Mouse (Mus musculus) neural tube, embryonic 15.5 days (tissue): ENCODE data around the gene Dspp. TPM values are rescaled to one million over a fixed set of nuclear protein-coding genes. Genes with fewer than 3 reads are reported as not detected.

Source experiments
- ATAC-seq: fragments of 200-750 bp; cut with Nextera tagmentation; 2 replicates; pipeline ENCODE4 v1.8.0; 2017; ENCODE audit warnings: mild to moderate bottlenecking, moderate TSS enrichment, moderate library complexity; ENCODE audit not compliant: low FRiP score
- H3K27ac ChIP-seq: fragments of 300-500 bp; sonication (generic); replicated peaks from 2 replicates; pipeline ENCODE4 v1.5.1; 2015; ENCODE audit warnings: mild to moderate bottlenecking, inconsistent platforms
- H3K27me3 ChIP-seq: fragments of 300-500 bp; sonication (generic); replicated peaks from 2 replicates; pipeline ENCODE4 v1.6.1; 2015; ENCODE audit warnings: inconsistent platforms
- H3K36me3 ChIP-seq: fragments of 300-500 bp; sonication (generic); 2 replicates; pipeline ENCODE4 v1.6.1; 2015; ENCODE audit warnings: inconsistent platforms
- H3K4me1 ChIP-seq: fragments of 300-500 bp; sonication (generic); 2 replicates; pipeline ENCODE4 v1.6.1; 2015; ENCODE audit warnings: inconsistent platforms
- H3K4me2 ChIP-seq: fragments of 300-500 bp; sonication (generic); 2 replicates; pipeline ENCODE4 v1.6.1; 2015; ENCODE audit warnings: inconsistent platforms, mild to moderate bottlenecking, moderate library complexity
- H3K4me3 ChIP-seq: fragments of 300-500 bp; sonication (generic); replicated peaks from 2 replicates; pipeline ENCODE4 v1.5.1; 2015; ENCODE audit warnings: mild to moderate bottlenecking, inconsistent platforms
- H3K9ac ChIP-seq: fragments of 300-500 bp; sonication (generic); replicated peaks from 2 replicates; pipeline ENCODE4 v1.6.1; 2015; ENCODE audit warnings: mild to moderate bottlenecking, inconsistent platforms
- H3K9me3 ChIP-seq: fragments of 300-500 bp; sonication (generic); replicated peaks from 2 replicates; pipeline ENCODE4 v1.6.1; 2016; ENCODE audit warnings: inconsistent platforms
- WGBS: fragments of 180-500 bp; shearing (Covaris S2); methylation state at CpG from one replicate; pipeline ENCODE4 v1.1.7; 2015; ENCODE audit warnings: mixed read lengths; 5-methylcytosine and 5-hydroxymethylcytosine counted together
- polyA plus RNA-seq: library from polyadenylated mRNA; unstranded; fragments of >200 nt; fragmentation: Nextera tagmentation; extraction: Ambion mirVana; gene quantifications from 2 replicates; pipeline ENCODE4 v1.2.1, GENCODE M21; 2015

Dspp gene
- polyA plus RNA-seq, 1 experiment from 2014 or later, result not detected

GRCm38 (mm10) chr5:104202351-104202750 lies 31.8 kb downstream of the Dspp start, which contains the start of gene Dmp1:
TSS of gene Dmp1 (plus strand) at chr5:104202613.
- Histone ChIP-seq H3K36me3 (no peaks in the 10 kb centered on the region), H3K27ac (no peak within 1 kb of the TSS), H3K4me3 (no peak within 1 kb of the TSS), H3K9ac (no peak within 1 kb of the TSS), H3K9me3 (no peaks in the 10 kb centered on the region), H3K4me1 (no peaks in the 10 kb centered on the region), H3K4me2 (no peak within 1 kb of the TSS), H3K27me3 (no peaks in the 10 kb centered on the region)
- WGBS, result 78% methylated on average over 5 of the region's 5 CpGs
- no peak for ATAC-seq

GRCm38 (mm10) chr5:104212531-104212930 lies 42.0 kb downstream of the Dspp start:
- Histone ChIP-seq H3K9ac (no peak overlapping the region), H3K27ac (no peak overlapping the region), H3K4me1 (no peaks in the 10 kb centered on the region), H3K27me3 (no peaks in the 10 kb centered on the region), H3K4me3 (no peak overlapping the region), H3K9me3 (no peaks in the 10 kb centered on the region), H3K4me2 (no peak overlapping the region), H3K36me3 (no peaks in the 10 kb centered on the region)
- WGBS, result 84% methylated on average over 11 of the region's 11 CpGs
- ATAC-seq, result no peak

- Histone ChIP-seq H3K27ac (no peak overlapping the region), H3K4me3 (no peak overlapping the region), H3K27me3 (no peaks in the 10 kb centered on the region), H3K36me3 (no peaks in the 10 kb centered on the region), H3K4me1 (no peaks in the 10 kb centered on the region), H3K4me2 (no peak overlapping the region), H3K9ac (no peak overlapping the region), H3K9me3 (no peaks in the 10 kb centered on the region)
- ATAC-seq, result no peak
- WGBS, result 29% methylated on average over 5 of the region's 5 CpGs
These were observed 48.4 kb downstream of the Dspp start for GRCm38 (mm10) chr5:104218926-104219325.

- Histone ChIP-seq H3K27ac (no peak overlapping the region), H3K36me3 (no peaks in the 10 kb centered on the region), H3K4me3 (no peak overlapping the region), H3K9ac (no peak overlapping the region), H3K4me2 (no peak overlapping the region), H3K4me1 (no peaks in the 10 kb centered on the region), H3K27me3 (no peaks in the 10 kb centered on the region), H3K9me3 (no peaks in the 10 kb centered on the region)
- WGBS, result 79% methylated on average over 3 of the region's 3 CpGs
- no peak for ATAC-seq
These were observed 53.8 kb downstream of the Dspp start for GRCm38 (mm10) chr5:104224299-104224698.

GRCm38 (mm10) chr5:104224750-104225149 lies 54.2 kb downstream of the Dspp start:
- H3K27me3 ChIP-seq, result no peaks in the 10 kb centered on the region
- no peaks in the 10 kb centered on the region for H3K4me1 ChIP-seq
- H3K4me2 ChIP-seq, result no peak overlapping the region
- no peak overlapping the region for H3K27ac ChIP-seq
- no peak overlapping the region for H3K4me3 ChIP-seq
- no peaks in the 10 kb centered on the region for H3K36me3 ChIP-seq
- no peak for ATAC-seq
- H3K9ac ChIP-seq, result no peak overlapping the region
- H3K9me3 ChIP-seq, result no peaks in the 10 kb centered on the region

- Histone ChIP-seq H3K9ac (no peak overlapping the region), H3K36me3 (no peaks in the 10 kb centered on the region), H3K27me3 (no peaks in the 10 kb centered on the region), H3K27ac (no peak overlapping the region), H3K4me3 (no peak overlapping the region), H3K4me1 (no peaks in the 10 kb centered on the region), H3K9me3 (no peaks in the 10 kb centered on the region), H3K4me2 (no peak overlapping the region)
- 19% methylated on average over 1 of the region's 1 CpGs for WGBS
- ATAC-seq, result no peak
These were observed 58.0 kb downstream of the Dspp start for GRCm38 (mm10) chr5:104228497-104228896.

Other genes starting within 250 kb of the Dspp start
- 0.95 TPM in 1 of 2 replicates, not detected in the other for gene Hsd17b13, start 193.3 kb upstream of the Dspp start, polyA plus RNA-seq
- 4.3 TPM in 2 replicates for gene Hsd17b11, start 148.8 kb upstream of the Dspp start, polyA plus RNA-seq
- gene Nudt9, start 124.4 kb upstream of the Dspp start, polyA plus RNA-seq, result 73.0 and 73.2 TPM in 2 replicates
- gene Gm17660, start 93.1 kb upstream of the Dspp start, polyA plus RNA-seq, result not detected in 2 replicates
- 479 and 515 TPM in 2 replicates for gene Sparcl1, start 57.0 kb upstream of the Dspp start, polyA plus RNA-seq
- 0.59 and 0.91 TPM in 2 replicates for gene Dmp1, start 31.9 kb downstream of the Dspp start, polyA plus RNA-seq
- 13.7 and 24.2 TPM in 2 replicates for gene Ibsp, start 128.5 kb downstream of the Dspp start, polyA plus RNA-seq
- gene Mepe, start 154.6 kb downstream of the Dspp start, polyA plus RNA-seq, result not detected in 2 replicates